Mouse (Mus musculus) ES-Bruce4 (cell line): ENCODE results near the gene Cabcoco1.

Source experiments
- CTCF ChIP-seq: IDR thresholded peaks from one replicate; pipeline ENCODE4 v1.8.1; 2011; ENCODE audit warnings: low read depth, low read length
- POLR2A ChIP-seq: IDR thresholded peaks from one replicate; pipeline ENCODE4 v1.8.1; 2011; ENCODE audit warnings: low read length; ENCODE audit not compliant: insufficient read depth

DNA sequence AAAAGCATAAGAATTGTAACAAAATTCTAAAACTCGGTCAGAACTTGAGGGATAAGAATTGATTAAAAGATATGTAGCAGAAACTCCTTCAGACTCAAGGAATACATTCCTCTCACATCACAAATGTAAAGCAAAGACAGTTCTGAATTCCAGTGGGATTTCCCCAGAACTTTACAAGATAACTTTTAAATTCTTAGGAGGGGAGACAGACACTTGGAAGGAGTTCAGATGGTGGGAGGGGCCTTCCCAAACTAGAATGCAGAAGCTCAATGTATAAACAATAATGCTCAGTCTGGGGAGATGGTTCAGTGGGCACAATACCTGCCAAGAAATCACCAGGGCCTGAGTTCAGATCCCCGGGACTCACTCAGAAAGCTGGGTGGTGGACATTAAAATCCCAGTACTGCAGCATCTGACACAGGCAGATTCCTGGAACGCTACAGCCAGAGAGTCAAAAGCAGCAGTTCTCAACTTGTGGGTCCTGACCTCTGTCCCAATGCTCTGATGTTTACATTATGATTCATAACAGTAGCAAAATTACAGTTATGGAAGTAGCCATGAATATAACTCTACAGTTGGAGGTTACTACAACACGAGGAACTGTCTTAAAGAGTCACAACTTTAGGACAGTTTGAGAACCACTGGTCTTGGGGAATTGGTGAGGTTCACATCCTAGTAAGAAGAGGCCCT is 4.3 kb downstream of the Cabcoco1 start:
- TF ChIP-seq CTCF (no peak), POLR2A (no peak)
